Mouse (Mus musculus) heart, embryonic 16.5 days (tissue): ENCODE results near the gene Lmo7. TPM values are rescaled to one million over a fixed set of nuclear protein-coding genes. Genes with fewer than 3 reads are reported as not detected.

Source experiments
- ATAC-seq: fragments of 200-750 bp; cut with Nextera tagmentation; replicated peaks from 2 replicates; pipeline ENCODE4 v1.8.0; 2017; ENCODE audit warnings: moderate number of reproducible peaks; ENCODE audit not compliant: insufficient read depth, low FRiP score; ENCODE audit errors: extremely low read depth
- H3K27ac ChIP-seq: fragments of 300-500 bp; sonication (generic); 2 replicates; pipeline ENCODE4 v1.5.1; 2014; ENCODE audit warnings: mild to moderate bottlenecking, low read length, control low read depth, moderate library complexity
- H3K27me3 ChIP-seq: fragments of 300-500 bp; sonication (generic); 2 replicates; pipeline ENCODE4 v1.6.1; 2014; ENCODE audit warnings: low read length, mixed read lengths; ENCODE audit not compliant: control insufficient read depth, insufficient read depth
- H3K36me3 ChIP-seq: fragments of 300-500 bp; sonication (generic); 2 replicates; pipeline ENCODE4 v1.6.1; 2014; ENCODE audit not compliant: control insufficient read depth, insufficient read depth
- H3K4me1 ChIP-seq: fragments of 300-500 bp; sonication (generic); 2 replicates; pipeline ENCODE4 v1.6.1; 2014; ENCODE audit warnings: low read length, mixed read lengths; ENCODE audit not compliant: control insufficient read depth, insufficient read depth
- H3K4me2 ChIP-seq: fragments of 300-500 bp; sonication (generic); 2 replicates; pipeline ENCODE4 v1.6.1; 2014; ENCODE audit warnings: low read depth, mild to moderate bottlenecking, control low read depth, low read length
- H3K4me3 ChIP-seq: fragments of 300-500 bp; sonication (generic); 2 replicates; pipeline ENCODE4 v1.5.1; 2014; ENCODE audit warnings: mild to moderate bottlenecking, control low read depth, low read length
- H3K9ac ChIP-seq: fragments of 300-500 bp; sonication (generic); 2 replicates; pipeline ENCODE4 v1.6.1; 2014; ENCODE audit warnings: low read length, control low read depth
- H3K9me3 ChIP-seq: fragments of 300-500 bp; sonication (generic); replicated peaks from 2 replicates; pipeline ENCODE4 v1.6.1; 2016; ENCODE audit warnings: low read length; ENCODE audit not compliant: control insufficient read depth
- WGBS: fragments of 180-500 bp; shearing (Covaris S2); extraction: QIAGEN DNeasy Blood & Tissue Kit; methylation state at CpG from one replicate; pipeline ENCODE4 v1.1.7; 2014; 5-methylcytosine and 5-hydroxymethylcytosine counted together
- polyA plus RNA-seq: library from polyadenylated mRNA; unstranded; fragments of >200 nt; fragmentation: Nextera tagmentation; extraction: Ambion mirVana; gene quantifications from 2 replicates; pipeline ENCODE4 v1.2.1, GENCODE M21; 2015

Lmo7 gene
- polyA plus RNA-seq, 1 experiment from 2014 or later = 272 TPM

- H3K9me3 ChIP-seq = no peaks in the 10 kb centered on the region
- no peaks in the 10 kb centered on the region for H3K27me3 ChIP-seq
- no peak overlapping the region for H3K9ac ChIP-seq
- peak overlapping the region; percentile 10; the same call in 1 of the 2 replicates for H3K4me2 ChIP-seq
- WGBS = 33% methylated on average over 7 of the region's 7 CpGs
- peak; percentile 59 for ATAC-seq
- H3K4me3 ChIP-seq = no peak overlapping the region
- H3K36me3 ChIP-seq = peaks cover 5% of the 10 kb centered on the region; the same call in 1 of the 2 replicates
- H3K27ac ChIP-seq = peak overlapping the region; percentile 52; the same call in 1 of the 2 replicates
- peaks cover 36% of the 10 kb centered on the region for H3K4me1 ChIP-seq
Observed at GRCm38 (mm10) chr14:101847520-101847919, 117.8 kb downstream of the Lmo7 start.

GRCm38 (mm10) chr14:101852584-101853195 is 122.9 kb downstream of the Lmo7 start:
- peak overlapping the region; percentile 15; the same call in 1 of the 2 replicates for H3K4me2 ChIP-seq
- no peak overlapping the region for H3K4me3 ChIP-seq
- no peak for ATAC-seq
- peaks cover 25% of the 10 kb centered on the region for H3K4me1 ChIP-seq
- no peaks in the 10 kb centered on the region for H3K27me3 ChIP-seq
- no peaks in the 10 kb centered on the region for H3K9me3 ChIP-seq
- H3K27ac ChIP-seq = peak overlapping the region; percentile 76
- 53% methylated on average over 6 of the region's 6 CpGs for WGBS
- H3K36me3 ChIP-seq = peaks cover 5% of the 10 kb centered on the region; the same call in 1 of the 2 replicates
- H3K9ac ChIP-seq = peak overlapping the region; percentile 57

GRCm38 (mm10) chr14:101853207-101853606 is 123.5 kb downstream of the Lmo7 start:
- Histone ChIP-seq H3K27me3 (no peaks in the 10 kb centered on the region), H3K9ac (no peak overlapping the region), H3K9me3 (no peaks in the 10 kb centered on the region), H3K4me3 (no peak overlapping the region), H3K4me2 (no peak overlapping the region), H3K27ac (no peak overlapping the region), H3K4me1 (peaks cover 21% of the 10 kb centered on the region), H3K36me3 (peaks cover 5% of the 10 kb centered on the region; the same call in 1 of the 2 replicates)
- no peak for ATAC-seq
- WGBS = 86% methylated on average over 1 of the region's 1 CpGs

GRCm38 (mm10) chr14:101853722-101854121 is 124.0 kb downstream of the Lmo7 start:
- no peak overlapping the region for H3K4me3 ChIP-seq
- H3K27ac ChIP-seq = peak overlapping the region; percentile 26; the same call in 1 of the 2 replicates
- no peak overlapping the region; the same call in 1 of the 2 replicates for H3K4me2 ChIP-seq
- H3K9ac ChIP-seq = no peak overlapping the region
- H3K36me3 ChIP-seq = peaks cover 5% of the 10 kb centered on the region; the same call in 1 of the 2 replicates
- H3K4me1 ChIP-seq = peaks cover 16% of the 10 kb centered on the region
- 0 out of 2 replicates have a peak, but pooled peaks have one; percentile 32 for ATAC-seq
- H3K9me3 ChIP-seq = no peaks in the 10 kb centered on the region
- WGBS = 28% methylated on average over 4 of the region's 4 CpGs
- no peaks in the 10 kb centered on the region for H3K27me3 ChIP-seq

GRCm38 (mm10) chr14:101854226-101854625 is 124.5 kb downstream of the Lmo7 start:
- Histone ChIP-seq H3K9ac (no peak overlapping the region), H3K4me1 (peaks cover 17% of the 10 kb centered on the region), H3K27ac (no peak overlapping the region), H3K36me3 (peaks cover 5% of the 10 kb centered on the region; the same call in 1 of the 2 replicates), H3K4me3 (no peak overlapping the region), H3K4me2 (no peak overlapping the region), H3K27me3 (no peaks in the 10 kb centered on the region), H3K9me3 (no peaks in the 10 kb centered on the region)
- no peak for ATAC-seq
- 84% methylated on average over 3 of the region's 3 CpGs for WGBS

- H3K4me1 ChIP-seq = peaks cover 10% of the 10 kb centered on the region
- no peak overlapping the region for H3K9ac ChIP-seq
- H3K36me3 ChIP-seq = no peaks in the 10 kb centered on the region
- no peak overlapping the region for H3K4me2 ChIP-seq
- H3K27ac ChIP-seq = peak overlapping the region; percentile 70
- no peak overlapping the region for H3K4me3 ChIP-seq
- 53% methylated on average over 8 of the region's 8 CpGs for WGBS
- H3K27me3 ChIP-seq = no peaks in the 10 kb centered on the region
- peak; percentile 65; the same call in 1 of the 2 replicates for ATAC-seq
- no peaks in the 10 kb centered on the region for H3K9me3 ChIP-seq
Observed at GRCm38 (mm10) chr14:101859305-101859886, 129.6 kb downstream of the Lmo7 start.

GRCm38 (mm10) chr14:101862088-101862487 is 132.3 kb downstream of the Lmo7 start:
- peak overlapping the region; percentile 11; the same call in 1 of the 2 replicates for H3K27ac ChIP-seq
- no peak for ATAC-seq
- no peak overlapping the region for H3K4me3 ChIP-seq
- no peak overlapping the region for H3K9ac ChIP-seq
- no peaks in the 10 kb centered on the region for H3K36me3 ChIP-seq
- no peaks in the 10 kb centered on the region for H3K9me3 ChIP-seq
- 63% methylated on average over 3 of the region's 3 CpGs for WGBS
- peaks cover 18% of the 10 kb centered on the region for H3K4me1 ChIP-seq
- no peaks in the 10 kb centered on the region for H3K27me3 ChIP-seq
- H3K4me2 ChIP-seq = no peak overlapping the region

GRCm38 (mm10) chr14:101867071-101867733 is 137.4 kb downstream of the Lmo7 start:
- WGBS = 43% methylated on average over 9 of the region's 10 CpGs
- Histone ChIP-seq H3K4me1 (peaks cover 50% of the 10 kb centered on the region), H3K27ac (peak overlapping the region; percentile 91), H3K9ac (peak overlapping the region; percentile 44; the same call in 1 of the 2 replicates), H3K4me3 (no peak overlapping the region; the same call in 1 of the 2 replicates), H3K9me3 (no peaks in the 10 kb centered on the region), H3K36me3 (no peaks in the 10 kb centered on the region), H3K4me2 (peak overlapping the region; percentile 50), H3K27me3 (no peaks in the 10 kb centered on the region)
- ATAC-seq = peak; percentile 69
